Mouse (Mus musculus): ENCODE data around the gene Vhl. TPM values are rescaled to one million over a fixed set of nuclear protein-coding genes. Genes with fewer than 3 reads are reported as not detected.

Gene Vhl
- total RNA-seq, 2 experiments from 2014 or later: 47.3 to 52.3 TPM

Other genes starting within 250 kb of the Vhl start
- gene Tada3, start 246.1 kb upstream of the Vhl start, total RNA-seq (2021): 10 to 100 TPM; 50.1 to 53.2 TPM
- gene Arpc4, start 245.8 kb upstream of the Vhl start, total RNA-seq (2021): 100 to 1,000 TPM; 320 to 364 TPM
- 10 to 100 TPM; 13.1 to 20.7 TPM for gene Ttll3, start 234.7 kb upstream of the Vhl start, total RNA-seq (2021)
- 10 to 100 TPM; 32.7 to 32.9 TPM for gene Rpusd3, start 204.6 kb upstream of the Vhl start, total RNA-seq (2021)
- gene Cidec, start 188.2 kb upstream of the Vhl start, total RNA-seq (2021): not detected
- gene Jagn1, start 181.4 kb upstream of the Vhl start, total RNA-seq (2021): 10 to 100 TPM; 42.8 to 48.0 TPM
- gene Il17re, start 165.5 kb upstream of the Vhl start, total RNA-seq (2021): under 1 TPM; 0.22 to 0.52 TPM
- gene Il17rc, start 152.5 kb upstream of the Vhl start, total RNA-seq (2021): 1 to 10 TPM; 6.0 to 6.3 TPM
- gene Creld1, start 140.7 kb upstream of the Vhl start, total RNA-seq (2021): 100 to 1,000 TPM; 104 to 117 TPM
- 10 to 100 TPM; 54.7 to 57.0 TPM for gene Prrt3, start 122.0 kb upstream of the Vhl start, total RNA-seq (2021)
- 10 to 100 TPM; 76.8 to 85.4 TPM for gene Emc3, start 92.3 kb upstream of the Vhl start, total RNA-seq (2021)
- gene Fancd2, start 92.3 kb upstream of the Vhl start, total RNA-seq (2021): 1 to 10 TPM; 1.4 to 2.3 TPM
- under 1 TPM; 0.20 to 0.80 TPM for gene Fancd2os, start 23.2 kb upstream of the Vhl start, total RNA-seq (2021)
- gene Brk1, start 19.2 kb upstream of the Vhl start, total RNA-seq (2021): 100 to 1,000 TPM; 228 to 246 TPM
- gene Irak2, start 14.5 kb downstream of the Vhl start, total RNA-seq (2021): 10 to 100 TPM; 16.9 to 21.9 TPM
- 10 to 100 TPM; 56.2 to 59.4 TPM for gene Tatdn2, start 73.1 kb downstream of the Vhl start, total RNA-seq (2021)
- gene Ghrl, start 95.9 kb downstream of the Vhl start, total RNA-seq (2021): under 1 TPM in 1 of 2 experiments, not detected in 1; 0.57 TPM
- gene Sec13, start 116.8 kb downstream of the Vhl start, total RNA-seq (2021): 10 to 100 TPM; 73.9 to 78.5 TPM

All from layer of hippocampus, postnatal 25 days (tissue).